8 mouse cellular contexts compared by ENCODE assay signal in genomic region chr13:71105229-71105838, GRCm38 (mm10).
DNase-seq lines count a peak whose midpoint lies in the region; ATAC-seq and TF ChIP-seq lines count a peak whose summit lies in the region.

No protein-coding gene starts in this region.

- H3K27ac ChIP-seq in forebrain, embryonic 13.5 days = no peak overlapping the region
- H3K27ac ChIP-seq in hindbrain, embryonic 12.5 days = peak overlapping the region; percentile 62
- H3K27ac ChIP-seq in lung, postnatal 0 days (ENCODE audit: low read length) = no peak overlapping the region

- DNase-seq in ZHBTc4 (ENCODE audit: low read depth, low spot score) = peak; percentile 60
- peak; percentile 20 for DNase-seq in layer of hippocampus, adult 9-11 months
- peak; percentile 42 for DNase-seq in lung, postnatal 0 days (ENCODE audit: low spot score)
- peak; percentile 55 for DNase-seq in right cerebral cortex, adult 18-20 months

- no peaks in the 10 kb centered on the region for H3K9me3 ChIP-seq in forebrain, embryonic 13.5 days (replicated peaks)
- no peaks in the 10 kb centered on the region for H3K9me3 ChIP-seq in hindbrain, embryonic 12.5 days (replicated peaks)
- no peaks in the 10 kb centered on the region for H3K9me3 ChIP-seq in lung, postnatal 0 days (ENCODE audit: low read length)

- H3K4me2 ChIP-seq in forebrain, embryonic 13.5 days = peak overlapping the region; percentile 58
- peak overlapping the region; percentile 55 for H3K4me2 ChIP-seq in hindbrain, embryonic 12.5 days (replicated peaks)
- H3K4me2 ChIP-seq in lung, postnatal 0 days (replicated peaks; ENCODE audit: low read depth, low read length) = peak overlapping the region; percentile 44

- 0 out of 2 replicates have a peak, but pooled peaks cover 10% of the 10 kb centered on the region for H3K4me1 ChIP-seq in forebrain, embryonic 13.5 days
- peaks cover 17% of the 10 kb centered on the region for H3K4me1 ChIP-seq in hindbrain, embryonic 12.5 days
- no peaks in the 10 kb centered on the region for H3K4me1 ChIP-seq in lung, postnatal 0 days (ENCODE audit: insufficient read depth, low read depth, low read length)

- H3K4me3 ChIP-seq in forebrain, embryonic 13.5 days = peak overlapping the region; percentile 33
- H3K4me3 ChIP-seq in hindbrain, embryonic 12.5 days = peak overlapping the region; percentile 27
- H3K4me3 ChIP-seq in lung, postnatal 0 days (ENCODE audit: low read depth, low read length) = no peak overlapping the region; the same call in 1 of the 2 replicates

- peak; percentile 87 for TF ChIP-seq CTCF in lung, postnatal 0 days (IDR thresholded peaks at IDR 0.05)

- H3K36me3 ChIP-seq in forebrain, embryonic 13.5 days (ENCODE audit: poor library complexity, severe bottlenecking) = no peaks in the 10 kb centered on the region
- no peaks in the 10 kb centered on the region for H3K36me3 ChIP-seq in hindbrain, embryonic 12.5 days
- no peaks in the 10 kb centered on the region for H3K36me3 ChIP-seq in lung, postnatal 0 days (ENCODE audit: insufficient read depth, low read length)

- 13% methylated on average over 18 of the region's 18 CpGs for WGBS in forebrain, embryonic 13.5 days
- WGBS in hindbrain, embryonic 12.5 days = 9% methylated on average over 18 of the region's 18 CpGs
- 13% methylated on average over 18 of the region's 18 CpGs for WGBS in lung, postnatal 0 days

- peak overlapping the region; percentile 61 for H3K9ac ChIP-seq in forebrain, embryonic 13.5 days
- peak overlapping the region; percentile 62 for H3K9ac ChIP-seq in hindbrain, embryonic 12.5 days
- H3K9ac ChIP-seq in lung, postnatal 0 days (replicated peaks; ENCODE audit: low read depth) = 0 out of 2 replicates have a peak overlapping the region, but pooled peaks have one; percentile 12

- peak; percentile 80; the same call in 1 of the 2 replicates for ATAC-seq in cerebellum, adult (ENCODE audit: insufficient number of reproducible peaks, low FRiP score, low TSS enrichment)
- ATAC-seq in forebrain, embryonic 13.5 days = peak; percentile 95
- peak; percentile 79 for ATAC-seq in hindbrain, embryonic 12.5 days (ENCODE audit: low FRiP score)
- peak; percentile 48; the same call in 1 of the 2 replicates for ATAC-seq in lung, postnatal 0 days
- no peak for ATAC-seq in erythroblast, adult 5-6 weeks (replicated peaks; ENCODE audit: low FRiP score, poor library complexity, severe bottlenecking)

- H3K27me3 ChIP-seq in forebrain, embryonic 13.5 days = peaks cover 53% of the 10 kb centered on the region
- no peaks in the 10 kb centered on the region for H3K27me3 ChIP-seq in hindbrain, embryonic 12.5 days
- H3K27me3 ChIP-seq in lung, postnatal 0 days (replicated peaks; ENCODE audit: insufficient read depth, low read length) = no peaks in the 10 kb centered on the region

- no peak for TF ChIP-seq EP300 in lung, postnatal 0 days (IDR thresholded peaks at IDR 0.05)

Comparison
In these comparisons a context has a peak if more than half of its experiments do, and no peak if none do; other contexts are left out.
1. H3K9ac ChIP-seq: peak in every context shown above with its lines; median percentile 62 in hindbrain, embryonic 12.5 days; 61 in forebrain, embryonic 13.5 days; 12 in lung, postnatal 0 days.